Mouse (Mus musculus) kidney, adult 11 months (tissue): ENCODE measurements at regions not wholly inside any gene's neighbourhood (a gene's known extent, or its start where the extent isn't known, plus 50 kb on each side); places are given as distances from the start of the nearest gene placed in this dataset.
A peak's percentile ranks its signal among the peaks of the same experiment; 100 is the strongest.

Experiments used
- DNase-seq: peaks from one replicate; pipeline ENCODE4 v3.0.0; 2022

DNA sequence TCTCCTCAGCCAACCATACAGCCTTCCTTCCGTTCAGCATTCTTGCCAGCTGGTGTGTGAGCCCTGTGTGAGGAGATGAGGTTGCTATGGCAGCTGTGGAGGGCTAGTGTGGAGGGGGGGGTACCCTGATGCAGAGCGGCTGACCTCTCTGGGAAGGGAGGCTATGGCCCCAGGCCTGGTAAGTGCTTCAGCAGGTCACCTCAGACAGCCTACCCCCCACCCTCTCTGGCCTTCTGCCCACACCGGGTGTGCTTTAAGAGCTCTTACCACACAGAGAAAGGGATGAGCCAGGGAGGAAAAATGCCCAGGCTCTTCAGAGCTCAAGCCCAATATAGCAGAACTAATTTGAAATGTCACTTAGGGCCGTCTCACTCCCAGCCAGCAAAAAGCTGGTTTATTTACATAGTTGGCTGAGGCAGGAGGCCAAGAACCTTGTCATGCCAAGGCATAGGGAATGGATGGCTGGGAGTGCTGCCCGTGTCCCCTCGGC lies 69.1 kb upstream of the Pja1 start:
- DNase-seq = peak; percentile 27

DNA sequence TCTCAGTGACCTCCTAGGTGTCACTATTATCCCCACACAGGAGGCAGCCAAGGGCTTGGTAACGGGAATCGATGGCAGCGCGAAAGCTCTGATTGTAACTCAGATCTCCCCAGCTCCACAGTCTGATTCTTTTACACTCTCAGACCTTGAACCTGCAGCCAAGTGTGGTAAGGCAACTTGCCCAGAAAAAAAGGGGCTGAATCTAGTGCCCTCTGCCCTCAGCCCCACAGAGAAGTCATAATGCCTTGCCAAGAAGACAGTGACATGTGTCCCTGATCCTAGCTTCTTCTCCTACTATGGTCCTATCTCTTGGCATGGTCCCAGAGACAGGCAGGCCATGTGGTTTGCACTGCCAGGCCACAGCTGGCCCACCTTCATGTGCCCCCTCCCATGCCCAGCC lies 68.6 kb upstream of the Pja1 start:
- DNase-seq = no peak

DNA sequence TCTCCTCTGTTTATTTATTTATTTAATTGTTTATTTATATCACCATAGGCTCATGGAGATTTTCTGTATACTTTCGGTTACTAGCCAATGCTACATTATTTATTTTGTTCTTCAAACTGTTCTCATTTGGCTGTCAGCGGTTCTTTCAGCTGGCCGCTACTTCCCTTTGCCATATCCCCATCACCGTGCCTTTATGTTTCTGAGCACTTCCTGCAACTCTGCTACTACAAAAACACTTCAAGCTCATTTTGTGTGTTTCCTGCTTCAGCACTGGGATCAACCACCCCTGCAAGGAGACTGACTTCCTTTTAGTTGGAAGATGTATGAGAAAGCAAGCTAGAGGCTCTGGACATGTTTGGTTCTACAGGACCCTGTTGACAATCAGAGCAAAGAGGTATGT lies 66.7 kb upstream of the Pja1 start:
- DNase-seq = no peak

DNA sequence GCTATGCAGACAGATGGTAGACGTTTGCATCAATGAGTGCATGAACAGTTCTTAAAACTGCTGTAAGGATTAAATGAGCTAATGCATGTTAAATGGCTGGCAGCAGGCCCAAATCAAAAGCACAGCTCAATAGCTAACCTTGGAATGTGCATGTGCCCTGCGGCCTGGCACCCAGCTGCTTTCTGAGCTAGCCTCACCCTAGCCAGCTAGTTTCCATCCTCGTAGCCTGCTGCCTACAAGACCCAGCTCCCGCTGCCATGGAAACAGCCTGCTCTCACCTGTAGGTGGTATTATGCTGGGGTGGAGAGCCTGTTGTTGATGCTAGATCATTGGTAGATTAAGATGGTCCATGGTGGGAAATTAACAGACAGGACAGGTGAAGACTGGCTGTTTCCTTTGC lies 63.8 kb upstream of the Pja1 start:
- DNase-seq = peak; percentile 59

DNA sequence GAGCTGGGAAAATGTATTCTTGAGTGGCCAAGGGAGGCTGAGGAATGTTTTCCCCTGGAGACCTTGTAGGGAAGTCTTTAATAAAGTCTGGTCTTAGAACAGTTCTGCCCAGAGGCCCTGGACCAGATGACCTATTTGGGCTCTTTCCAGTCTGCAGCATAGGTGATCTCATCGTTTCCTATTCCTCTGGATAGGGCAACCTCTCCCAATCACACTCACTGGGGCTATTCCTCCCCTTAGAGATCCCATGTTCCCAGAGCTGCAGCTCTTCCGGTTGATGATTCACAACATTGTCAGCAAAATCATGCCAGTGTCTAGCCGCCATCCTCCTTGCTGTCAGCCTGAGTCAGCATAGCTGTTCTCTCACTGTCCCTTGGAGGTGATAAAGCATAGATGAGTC lies 60.1 kb upstream of the Pja1 start:
- DNase-seq = peak; percentile 38

DNA sequence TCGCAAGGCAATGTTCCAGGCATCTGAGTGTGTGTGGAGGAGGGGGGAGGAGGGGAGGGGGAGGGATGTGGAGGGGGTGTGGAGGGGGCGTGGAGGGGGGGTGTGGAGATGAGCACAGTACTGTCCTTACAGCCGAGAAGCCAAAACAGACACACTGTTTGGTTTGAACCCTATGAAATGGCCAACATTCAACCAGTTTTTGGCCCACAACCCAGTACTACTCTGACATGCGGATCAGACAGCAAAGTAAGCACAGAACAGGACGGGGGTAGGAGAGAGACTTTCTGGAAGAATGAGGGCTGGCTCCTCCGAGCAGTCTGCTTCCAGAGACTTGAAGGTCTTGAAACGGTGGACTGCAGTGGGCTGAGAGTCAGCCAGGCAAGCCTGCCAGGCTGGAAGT lies 59.4 kb upstream of the Pja1 start:
- no peak for DNase-seq

DNA sequence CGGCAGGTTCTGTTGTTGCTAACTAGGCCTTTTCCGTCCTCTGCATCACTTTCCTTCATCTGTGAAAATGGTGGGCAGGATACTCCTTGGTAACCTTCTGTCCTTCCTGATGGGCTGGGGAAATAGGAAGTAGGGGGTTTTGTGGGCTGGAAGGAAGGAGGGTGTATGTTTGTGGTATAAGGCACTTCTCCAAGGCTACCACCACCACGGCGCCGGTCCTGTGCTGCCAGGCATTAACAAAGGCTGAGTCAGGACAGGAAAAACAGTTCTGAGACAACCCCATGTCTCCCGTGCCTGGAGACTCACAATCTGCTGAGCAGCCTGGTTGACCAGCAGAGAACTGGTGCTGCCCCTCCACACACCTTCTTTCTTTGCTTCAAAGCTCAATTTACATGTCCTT lies 52.2 kb upstream of the Pja1 start:
- no peak for DNase-seq

DNA sequence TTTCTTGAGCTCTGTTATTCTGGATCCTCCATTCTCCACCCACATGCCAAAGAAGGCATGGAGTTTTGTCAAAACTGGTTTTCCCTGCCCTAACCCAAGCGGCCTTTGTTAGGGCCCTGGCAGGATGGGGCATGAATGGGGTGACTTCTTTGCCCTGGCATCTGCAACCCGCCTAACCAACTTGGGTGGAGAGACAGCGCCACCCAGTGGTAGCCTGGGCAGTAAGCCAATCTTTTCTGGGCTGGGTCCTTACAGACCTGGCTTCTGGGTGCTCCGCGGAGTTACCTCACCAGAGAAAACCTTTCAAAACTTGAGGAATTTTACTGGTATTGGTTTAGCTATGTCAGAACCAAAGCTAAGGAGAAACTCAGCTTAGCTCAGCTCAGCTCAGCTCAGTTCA lies 51.8 kb upstream of the Pja1 start:
- peak; percentile 47 for DNase-seq

DNA sequence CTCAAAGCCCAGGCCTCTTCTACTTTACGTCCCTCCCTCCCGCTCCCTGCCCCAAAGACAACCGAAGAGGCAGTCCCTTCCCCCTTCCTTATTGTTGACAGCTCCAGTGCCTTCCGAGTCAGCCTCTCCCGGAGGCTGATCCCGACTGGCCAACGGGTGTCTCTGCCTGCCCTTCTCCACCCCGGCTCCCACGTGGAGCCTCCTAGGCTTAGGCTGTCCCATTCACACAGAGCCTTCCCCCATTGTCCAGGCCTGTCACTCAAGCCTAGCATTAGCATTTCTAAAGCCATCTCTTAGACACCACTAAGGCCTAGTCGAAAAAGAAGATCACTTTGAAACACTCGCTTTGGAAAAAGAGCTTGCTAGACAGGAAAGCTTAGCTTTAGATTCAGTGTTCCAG lies 51.2 kb upstream of the Pja1 start:
- DNase-seq = no peak

DNA sequence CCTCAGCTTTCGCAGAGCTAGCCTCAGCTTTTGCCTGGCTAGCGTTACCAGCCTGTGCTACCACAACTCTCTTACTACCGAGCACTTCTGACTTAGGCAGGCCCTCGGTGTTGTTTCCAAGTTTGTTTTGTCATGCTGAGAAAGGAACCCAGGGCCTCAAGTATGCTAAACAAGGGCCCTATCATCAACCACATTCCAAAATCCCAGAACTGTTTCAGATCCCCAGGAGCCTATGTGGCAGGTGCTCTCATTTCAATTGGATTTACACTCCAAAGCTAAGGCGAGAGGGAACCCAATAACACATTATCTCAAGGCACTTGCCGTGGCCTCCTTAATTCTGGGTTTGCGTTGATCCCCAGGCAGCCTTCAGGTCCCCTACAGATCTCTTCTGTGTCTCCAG lies 50.8 kb upstream of the Pja1 start:
- no peak for DNase-seq
